Mouse (Mus musculus): ENCODE results near the gene Dapk2. TPM values are rescaled to one million over a fixed set of nuclear protein-coding genes. Genes with fewer than 3 reads are reported as not detected.

Dapk2 gene
- total and polyA plus RNA-seq, 3 experiments = 5.6 to 5.8 (median 5.8) TPM

DNA sequence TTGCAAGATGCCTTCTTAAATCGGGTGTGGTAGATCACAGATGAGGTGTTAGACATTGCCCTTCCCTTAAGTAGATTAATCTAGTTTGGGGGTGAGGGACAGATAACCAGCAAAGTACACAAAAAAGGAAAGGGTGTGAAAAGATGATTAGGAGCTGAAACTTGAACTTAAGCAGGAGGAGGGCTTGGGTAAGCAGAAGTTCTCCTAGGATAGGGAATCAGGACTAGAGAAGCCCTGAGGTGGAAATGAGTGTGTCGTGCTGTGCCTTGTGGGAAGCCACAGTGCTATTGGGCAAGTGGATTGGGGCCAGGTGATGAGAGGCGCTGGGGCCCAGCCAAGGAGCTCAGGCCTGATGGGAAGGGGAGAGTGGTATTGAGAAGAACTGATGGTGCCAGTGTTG, 36.0 kb downstream of the Dapk2 start:
- Histone ChIP-seq H3K27me3 (ENCODE audit: control insufficient read depth, insufficient read depth, low read length) (no peaks in the 10 kb centered on the region), H3K79me2 (replicated peaks; ENCODE audit: control insufficient read depth, insufficient read depth, low read length) (no peaks in the 10 kb centered on the region), H3K9ac (ENCODE audit: low read depth, low read length) (no peak overlapping the region), H3K27ac (no peak overlapping the region), H3K4me3 (no peak overlapping the region), H3K4me1 (ENCODE audit: control insufficient read depth, insufficient read depth, low read length) (no peaks in the 10 kb centered on the region), H3K36me3 (ENCODE audit: control insufficient read depth, insufficient read depth, low read length) (no peaks in the 10 kb centered on the region)
- DNase-seq = no peak
- intact Hi-C loops (cut with DNase I) = no loop called here
- TF ChIP-seq POLR2A (IDR thresholded peaks at IDR 0.05; ENCODE audit: insufficient read depth, low read depth, low read length) = no peak
- TF ChIP-seq CTCF (IDR thresholded peaks at IDR 0.05) = no peak
- TF ChIP-seq EP300 (IDR thresholded peaks at IDR 0.05; ENCODE audit: insufficient read depth, low read depth, low read length) = no peak
- 69% methylated on average over 3 of the region's 3 CpGs for WGBS

DNA sequence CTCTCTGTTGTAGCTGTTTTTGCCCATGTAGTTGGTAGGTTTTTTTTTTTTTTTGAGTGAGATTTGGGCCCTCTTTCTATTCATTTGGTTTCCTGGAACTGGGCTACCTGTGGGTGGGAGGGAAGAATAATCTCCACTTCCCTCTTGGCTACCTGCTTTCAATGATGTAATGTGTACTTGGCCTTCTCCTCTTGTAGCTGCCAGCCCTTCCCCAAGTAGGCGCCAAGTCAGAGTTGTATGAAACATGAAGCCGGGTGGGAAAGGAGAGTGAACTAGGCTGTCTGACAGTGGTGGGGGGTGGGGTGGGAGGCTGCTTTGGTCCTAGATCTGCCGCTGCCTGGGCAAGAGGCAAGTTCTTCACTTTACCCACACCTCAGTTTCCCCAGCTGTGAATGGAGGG, 38.5 kb downstream of the Dapk2 start:
- Histone ChIP-seq H3K9ac (ENCODE audit: low read depth, low read length) (no peak overlapping the region), H3K79me2 (replicated peaks; ENCODE audit: control insufficient read depth, insufficient read depth, low read length) (no peaks in the 10 kb centered on the region), H3K27ac (no peak overlapping the region), H3K36me3 (ENCODE audit: control insufficient read depth, insufficient read depth, low read length) (peaks cover 2% of the 10 kb centered on the region; the same call in 1 of the 2 replicates), H3K4me1 (ENCODE audit: control insufficient read depth, insufficient read depth, low read length) (0 out of 2 replicates have a peak, but pooled peaks cover 4% of the 10 kb centered on the region), H3K27me3 (ENCODE audit: control insufficient read depth, insufficient read depth, low read length) (no peaks in the 10 kb centered on the region), H3K4me3 (no peak overlapping the region)
- 65% methylated on average over 3 of the region's 3 CpGs for WGBS
- intact Hi-C loops (cut with DNase I) = no loop called here
- DNase-seq = no peak
- TF ChIP-seq CTCF (IDR thresholded peaks at IDR 0.05) = no peak

DNA sequence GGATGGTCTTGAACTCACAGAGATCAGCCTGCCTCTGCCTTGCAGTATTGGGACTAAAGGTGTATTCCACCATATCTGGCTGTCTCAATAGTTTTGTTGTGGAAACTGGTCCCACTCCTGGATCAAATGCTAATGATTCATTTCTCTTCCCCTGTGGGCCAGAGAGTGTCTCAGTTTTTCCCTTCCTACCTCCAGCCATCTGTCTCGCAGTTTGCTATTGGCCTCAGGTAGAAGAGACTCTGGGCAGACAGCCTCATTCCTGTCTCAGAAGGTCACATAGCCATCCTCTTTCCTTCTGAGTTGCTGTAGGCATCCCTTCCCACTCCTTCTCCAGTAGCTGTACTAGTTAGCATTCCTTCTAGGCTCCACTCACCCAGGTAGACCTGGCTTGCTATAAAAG, 40.5 kb downstream of the Dapk2 start:
- Histone ChIP-seq H3K9ac (ENCODE audit: low read depth, low read length) (no peak overlapping the region), H3K36me3 (ENCODE audit: control insufficient read depth, insufficient read depth, low read length) (peaks cover 2% of the 10 kb centered on the region; the same call in 1 of the 2 replicates), H3K79me2 (replicated peaks; ENCODE audit: control insufficient read depth, insufficient read depth, low read length) (no peaks in the 10 kb centered on the region), H3K4me3 (no peak overlapping the region), H3K27ac (no peak overlapping the region), H3K4me1 (ENCODE audit: control insufficient read depth, insufficient read depth, low read length) (peaks cover 5% of the 10 kb centered on the region; the same call in 1 of the 2 replicates), H3K27me3 (ENCODE audit: control insufficient read depth, insufficient read depth, low read length) (no peaks in the 10 kb centered on the region)
- no peak for DNase-seq
- TF ChIP-seq POLR2A (IDR thresholded peaks at IDR 0.05; ENCODE audit: insufficient read depth, low read depth, low read length) (no peak), EP300 (IDR thresholded peaks at IDR 0.05; ENCODE audit: insufficient read depth, low read depth, low read length) (no peak), CTCF (IDR thresholded peaks at IDR 0.05) (no peak)
- intact Hi-C loops (cut with DNase I) = no loop called here
- WGBS = 95% methylated on average over 1 of the region's 1 CpGs

DNA sequence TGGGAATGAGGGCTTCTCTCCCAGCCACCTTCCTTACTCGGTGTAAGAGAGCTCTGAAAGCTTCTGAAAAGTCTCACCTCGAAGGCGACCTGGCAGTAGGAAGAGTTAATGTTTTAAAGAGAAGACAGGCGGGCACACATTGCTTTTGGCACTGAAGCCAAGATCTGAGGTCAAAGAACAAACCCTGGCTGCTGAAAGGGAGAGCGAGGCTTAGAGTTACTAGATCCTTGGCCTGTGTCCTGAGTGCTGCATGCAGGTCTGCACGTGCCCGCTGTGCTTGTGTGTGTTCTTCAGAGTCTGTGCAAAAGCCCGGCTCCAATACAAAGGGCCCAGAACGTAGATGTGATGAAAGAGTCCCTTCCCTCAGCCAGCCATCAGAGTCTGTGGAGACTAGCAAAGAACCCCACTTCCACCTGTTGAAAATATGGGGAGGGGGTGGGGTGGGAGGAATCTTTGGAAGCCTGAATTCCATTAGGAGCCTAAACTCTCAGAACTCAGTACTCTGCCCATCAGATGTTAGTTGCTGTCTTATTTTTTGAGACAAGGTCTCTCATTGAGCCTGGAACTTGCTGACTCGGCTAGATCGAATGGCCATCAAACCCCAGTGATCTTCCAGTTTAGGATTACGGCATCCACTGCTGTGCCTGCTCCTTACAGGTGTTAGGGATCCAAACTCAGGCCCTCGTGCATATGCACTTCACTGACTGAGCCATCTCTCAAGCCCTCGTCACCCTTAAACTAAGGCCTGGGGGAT, 41.8 kb downstream of the Dapk2 start:
- Histone ChIP-seq H3K4me3 (no peak overlapping the region), H3K36me3 (ENCODE audit: control insufficient read depth, insufficient read depth, low read length) (peaks cover 2% of the 10 kb centered on the region; the same call in 1 of the 2 replicates), H3K79me2 (replicated peaks; ENCODE audit: control insufficient read depth, insufficient read depth, low read length) (no peaks in the 10 kb centered on the region), H3K9ac (ENCODE audit: low read depth, low read length) (no peak overlapping the region), H3K27ac (no peak overlapping the region), H3K4me1 (ENCODE audit: control insufficient read depth, insufficient read depth, low read length) (peaks cover 5% of the 10 kb centered on the region; the same call in 1 of the 2 replicates), H3K27me3 (ENCODE audit: control insufficient read depth, insufficient read depth, low read length) (no peaks in the 10 kb centered on the region)
- TF ChIP-seq CTCF (IDR thresholded peaks at IDR 0.05) = no peak
- TF ChIP-seq EP300 (IDR thresholded peaks at IDR 0.05; ENCODE audit: insufficient read depth, low read depth, low read length) = no peak
- no peak for TF ChIP-seq POLR2A (IDR thresholded peaks at IDR 0.05; ENCODE audit: insufficient read depth, low read depth, low read length)
- intact Hi-C loops (cut with DNase I) = no loop called here
- DNase-seq = no peak
- 85% methylated on average over 14 of the region's 14 CpGs for WGBS

DNA sequence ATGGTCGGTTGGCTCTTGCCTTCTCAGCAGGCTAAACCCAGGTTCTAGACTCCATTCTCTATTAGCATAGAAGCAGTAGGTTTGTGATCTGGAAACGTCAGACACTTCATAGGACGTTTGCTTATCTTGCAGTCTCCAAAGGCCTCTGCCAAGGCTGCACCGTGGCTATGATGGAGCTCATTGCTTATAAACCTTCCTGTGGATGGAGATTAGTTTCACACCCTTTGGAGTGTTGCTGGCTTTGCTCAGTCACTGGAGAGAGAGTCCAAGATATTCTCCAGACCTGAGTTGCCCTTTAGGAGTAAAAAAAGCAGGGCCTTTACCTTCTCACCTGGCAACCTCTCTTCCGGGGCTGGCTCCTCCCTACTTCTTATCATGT, 42.4 kb downstream of the Dapk2 start:
- TF ChIP-seq CTCF (IDR thresholded peaks at IDR 0.05) (no peak), EP300 (IDR thresholded peaks at IDR 0.05; ENCODE audit: insufficient read depth, low read depth, low read length) (no peak), POLR2A (IDR thresholded peaks at IDR 0.05; ENCODE audit: insufficient read depth, low read depth, low read length) (no peak)
- intact Hi-C loops (cut with DNase I) = no loop called here
- H3K27me3 ChIP-seq (ENCODE audit: control insufficient read depth, insufficient read depth, low read length) = no peaks in the 10 kb centered on the region
- no peak for DNase-seq
- peaks cover 2% of the 10 kb centered on the region; the same call in 1 of the 2 replicates for H3K36me3 ChIP-seq (ENCODE audit: control insufficient read depth, insufficient read depth, low read length)
- H3K27ac ChIP-seq = no peak overlapping the region
- H3K4me1 ChIP-seq (ENCODE audit: control insufficient read depth, insufficient read depth, low read length) = peaks cover 8% of the 10 kb centered on the region; the same call in 1 of the 2 replicates
- H3K4me3 ChIP-seq = no peak overlapping the region
- H3K9ac ChIP-seq (ENCODE audit: low read depth, low read length) = no peak overlapping the region
- H3K79me2 ChIP-seq (replicated peaks; ENCODE audit: control insufficient read depth, insufficient read depth, low read length) = no peaks in the 10 kb centered on the region
- WGBS = 50% methylated on average over 5 of the region's 5 CpGs

DNA sequence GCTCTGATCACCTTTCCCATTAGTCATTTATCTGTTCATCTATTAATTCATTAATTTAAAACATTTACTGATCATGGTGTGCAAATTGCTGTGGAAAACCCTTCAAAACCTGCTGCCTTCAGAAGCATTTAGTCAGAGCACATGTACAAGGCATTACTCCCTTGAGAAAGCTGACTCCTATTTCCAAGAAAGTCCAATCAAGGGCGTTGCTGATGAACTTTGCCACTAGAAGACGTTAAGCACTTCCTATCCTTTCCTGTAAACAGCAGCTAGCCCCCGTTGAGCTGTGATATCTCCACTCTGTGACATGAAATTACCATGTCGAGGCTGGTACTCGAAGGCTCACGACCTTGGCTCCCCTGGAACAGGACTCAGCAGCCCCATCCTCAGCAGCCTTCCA, 43.6 kb downstream of the Dapk2 start:
- intact Hi-C loops (cut with DNase I) = no loop called here
- Histone ChIP-seq H3K9ac (ENCODE audit: low read depth, low read length) (no peak overlapping the region), H3K4me3 (no peak overlapping the region), H3K4me1 (ENCODE audit: control insufficient read depth, insufficient read depth, low read length) (peaks cover 8% of the 10 kb centered on the region; the same call in 1 of the 2 replicates), H3K27ac (no peak overlapping the region; the same call in 1 of the 2 replicates), H3K79me2 (replicated peaks; ENCODE audit: control insufficient read depth, insufficient read depth, low read length) (no peaks in the 10 kb centered on the region), H3K36me3 (ENCODE audit: control insufficient read depth, insufficient read depth, low read length) (peaks cover 2% of the 10 kb centered on the region; the same call in 1 of the 2 replicates), H3K27me3 (ENCODE audit: control insufficient read depth, insufficient read depth, low read length) (no peaks in the 10 kb centered on the region)
- TF ChIP-seq CTCF (IDR thresholded peaks at IDR 0.05) (no peak), EP300 (IDR thresholded peaks at IDR 0.05; ENCODE audit: insufficient read depth, low read depth, low read length) (no peak), POLR2A (IDR thresholded peaks at IDR 0.05; ENCODE audit: insufficient read depth, low read depth, low read length) (no peak)
- WGBS = 38% methylated on average over 6 of the region's 6 CpGs
- DNase-seq = no peak
